Mouse (Mus musculus) hematopoietic multipotent progenitor cell, adult 10-12 weeks (in vitro differentiated cells): Measurements from ENCODE around the gene 1810049J17Rik. TPM values are rescaled to one million over a fixed set of nuclear protein-coding genes. Genes with fewer than 3 reads are reported as not detected.

Source experiments
- polyA plus RNA-seq: library from polyadenylated mRNA; stranded (reverse); fragments of >175 nt; gene quantifications from 2 replicates; pipeline ENCODE4 v1.2.3, GENCODE M21; 2012; ENCODE audit warnings: low replicate concordance

Gene 1810049J17Rik
- not detected in 2 replicates for polyA plus RNA-seq

GRCm38 (mm10) chr15:12321788-12322621, at the start of gene 1810049J17Rik:
Gene 1810049J17Rik, minus strand, starts transcription at chr15:12321899.

GRCm38 (mm10) chr15:12321091-12321787, 460 bp downstream of the 1810049J17Rik start, which contains the start of gene Golph3:
Gene Golph3, plus strand, starts transcription at chr15:12321450.

Other genes starting within 250 kb of the 1810049J17Rik start
- 31.4 and 45.9 TPM in 2 replicates for gene Zfr, start 204.1 kb downstream of the 1810049J17Rik start, polyA plus RNA-seq
- 10.9 and 16.7 TPM in 2 replicates for gene Mtmr12, start 116.9 kb downstream of the 1810049J17Rik start, polyA plus RNA-seq
- gene Golph3, start 449 bp downstream of the 1810049J17Rik start, polyA plus RNA-seq, result 256 and 645 TPM in 2 replicates